Mouse (Mus musculus): ENCODE results near the gene Ppp1cc. TPM values are rescaled to one million over a fixed set of nuclear protein-coding genes. Genes with fewer than 3 reads are reported as not detected.
"Not testable (repeated sequence)": the region's sequence is repeated elsewhere in the genome, so short reads cannot be mapped to it uniquely, and the experiment has no call there.

Gene Ppp1cc
- total RNA-seq, 2 experiments from 2014 or later, result 230 to 380 TPM

- no peak for ATAC-seq (replicated peaks; ENCODE audit: low FRiP score, low TSS enrichment, poor library complexity, severe bottlenecking)
These were observed 22.7 kb upstream of the Ppp1cc start for GRCm38 (mm10) chr5:122135290-122135882.

- ATAC-seq (replicated peaks; ENCODE audit: low FRiP score, low TSS enrichment, poor library complexity, severe bottlenecking), result peak; percentile 72
These were observed 21.3 kb upstream of the Ppp1cc start for GRCm38 (mm10) chr5:122136508-122137408.

- no peak for ATAC-seq (replicated peaks; ENCODE audit: low FRiP score, low TSS enrichment, poor library complexity, severe bottlenecking)
These were observed 19.2 kb upstream of the Ppp1cc start for GRCm38 (mm10) chr5:122138856-122139255.

GRCm38 (mm10) chr5:122139771-122140170 is 18.3 kb upstream of the Ppp1cc start:
- not testable (repeated sequence) for ATAC-seq (replicated peaks; ENCODE audit: low FRiP score, low TSS enrichment, poor library complexity, severe bottlenecking)

GRCm38 (mm10) chr5:122140723-122141122 is 17.4 kb upstream of the Ppp1cc start, which contains the start of gene Ccdc63:
TSS of gene Ccdc63 (minus strand) at chr5:122140823.
- no peak for ATAC-seq (replicated peaks; ENCODE audit: low FRiP score, low TSS enrichment, poor library complexity, severe bottlenecking)

GRCm38 (mm10) chr5:122142230-122142992 is 15.7 kb upstream of the Ppp1cc start:
- ATAC-seq (replicated peaks; ENCODE audit: low FRiP score, low TSS enrichment, poor library complexity, severe bottlenecking), result peak; percentile 27; the same call in 1 of the 2 replicates

GRCm38 (mm10) chr5:122143543-122143942 is 14.5 kb upstream of the Ppp1cc start:
- ATAC-seq (replicated peaks; ENCODE audit: low FRiP score, low TSS enrichment, poor library complexity, severe bottlenecking), result no peak

GRCm38 (mm10) chr5:122144825-122145224 is 13.3 kb upstream of the Ppp1cc start:
- no peak for ATAC-seq (replicated peaks; ENCODE audit: low FRiP score, low TSS enrichment, poor library complexity, severe bottlenecking)

GRCm38 (mm10) chr5:122145381-122146055 is 12.6 kb upstream of the Ppp1cc start:
- ATAC-seq (replicated peaks; ENCODE audit: low FRiP score, low TSS enrichment, poor library complexity, severe bottlenecking), result peak; percentile 82

GRCm38 (mm10) chr5:122146056-122146580 is 12.0 kb upstream of the Ppp1cc start:
- ATAC-seq (replicated peaks; ENCODE audit: low FRiP score, low TSS enrichment, poor library complexity, severe bottlenecking), result no peak

- ATAC-seq (replicated peaks; ENCODE audit: low FRiP score, low TSS enrichment, poor library complexity, severe bottlenecking), result no peak
These were observed 11.5 kb upstream of the Ppp1cc start for GRCm38 (mm10) chr5:122146609-122147008.

- no peak for ATAC-seq (replicated peaks; ENCODE audit: low FRiP score, low TSS enrichment, poor library complexity, severe bottlenecking)
These were observed 10.0 kb upstream of the Ppp1cc start for GRCm38 (mm10) chr5:122148107-122148506.

GRCm38 (mm10) chr5:122149259-122149658 is 8.8 kb upstream of the Ppp1cc start:
- no peak for ATAC-seq (replicated peaks; ENCODE audit: low FRiP score, low TSS enrichment, poor library complexity, severe bottlenecking)

GRCm38 (mm10) chr5:122152508-122152907 is 5.6 kb upstream of the Ppp1cc start:
- ATAC-seq (replicated peaks; ENCODE audit: low FRiP score, low TSS enrichment, poor library complexity, severe bottlenecking), result not testable (repeated sequence)

- no peak for ATAC-seq (replicated peaks; ENCODE audit: low FRiP score, low TSS enrichment, poor library complexity, severe bottlenecking)
These were observed 4.1 kb upstream of the Ppp1cc start for GRCm38 (mm10) chr5:122154006-122154405.

- ATAC-seq (replicated peaks; ENCODE audit: low FRiP score, low TSS enrichment, poor library complexity, severe bottlenecking), result no peak
These were observed 3.3 kb upstream of the Ppp1cc start for GRCm38 (mm10) chr5:122154782-122155181.

- ATAC-seq (replicated peaks; ENCODE audit: low FRiP score, low TSS enrichment, poor library complexity, severe bottlenecking), result no peak
These were observed 2.5 kb upstream of the Ppp1cc start for GRCm38 (mm10) chr5:122155613-122156012.

GRCm38 (mm10) chr5:122156486-122156885 is 1.6 kb upstream of the Ppp1cc start:
- ATAC-seq (replicated peaks; ENCODE audit: low FRiP score, low TSS enrichment, poor library complexity, severe bottlenecking), result no peak
